Mouse (Mus musculus): ENCODE measurements around the gene Ica1. TPM values are rescaled to one million over a fixed set of nuclear protein-coding genes. Genes with fewer than 3 reads are reported as not detected.

Ica1 gene
- polyA plus RNA-seq, 2 experiments = 1.9 to 5.5 TPM

- ATAC-seq (ENCODE audit: insufficient read depth) (no peak), DNase-seq (ENCODE audit: low read depth in 3 of 3, low spot score in 3 of 3) (no peak)
- Histone ChIP-seq H3K4me2 (ENCODE audit: low read depth) (no peak overlapping the region), H3K4me3 (ENCODE audit: insufficient read depth in 1 of 2, low read depth in 2 of 2, low read length in 2 of 2) (no peak overlapping the region), H3K27me3 (ENCODE audit: control insufficient read depth, insufficient read depth, low read length) (no peaks in the 10 kb centered on the region), H3K9me3 (ENCODE audit: control insufficient read depth, low read length) (no peaks in the 10 kb centered on the region), H3K27ac (no peak overlapping the region), H3K36me3 (replicated peaks; ENCODE audit: control insufficient read depth, insufficient read depth, low read depth) (no peaks in the 10 kb centered on the region), H3K9ac (replicated peaks) (no peak overlapping the region), H3K4me1 (replicated peaks; ENCODE audit: control insufficient read depth in 2 of 2, insufficient read depth in 2 of 2, low read length in 1 of 2) (peaks cover 9% of the 10 kb centered on the region in 2 experiments)
- TF ChIP-seq EP300 (IDR thresholded peaks at IDR 0.05; ENCODE audit: low read depth) (no peak), CTCF (IDR thresholded peaks at IDR 0.05; ENCODE audit: low read depth) (no peak)
- 73% methylated on average over 1 of the region's 1 CpGs for WGBS (ENCODE audit: insufficient replicate concordance)
These were observed 18.4 kb downstream of the Ica1 start for GRCm38 (mm10) chr6:8759901-8760300.

- Histone ChIP-seq H3K4me2 (ENCODE audit: low read depth) (peak overlapping the region; percentile 44), H3K4me3 (ENCODE audit: insufficient read depth in 1 of 2, low read depth in 2 of 2, low read length in 2 of 2) (no peak overlapping the region), H3K27me3 (ENCODE audit: control insufficient read depth, insufficient read depth, low read length) (no peaks in the 10 kb centered on the region), H3K27ac (no peak overlapping the region), H3K4me1 (replicated peaks; ENCODE audit: control insufficient read depth in 2 of 2, insufficient read depth in 2 of 2, low read length in 1 of 2) (peaks cover 13% of the 10 kb centered on the region in 2 experiments), H3K9ac (replicated peaks) (no peak overlapping the region), H3K9me3 (ENCODE audit: control insufficient read depth, low read length) (no peaks in the 10 kb centered on the region), H3K36me3 (replicated peaks; ENCODE audit: control insufficient read depth, insufficient read depth, low read depth) (no peaks in the 10 kb centered on the region)
- ATAC-seq (ENCODE audit: insufficient read depth) (peak; percentile 92), DNase-seq (ENCODE audit: low read depth in 3 of 3, low spot score in 3 of 3) (peak; percentile 56 to 65 (median 60))
- WGBS (ENCODE audit: insufficient replicate concordance) = 15% methylated on average over 8 of the region's 8 CpGs
- TF ChIP-seq EP300 (IDR thresholded peaks at IDR 0.05; ENCODE audit: low read depth) (peak; percentile 86), CTCF (IDR thresholded peaks at IDR 0.05; ENCODE audit: low read depth) (no peak)
These were observed 22.5 kb downstream of the Ica1 start for GRCm38 (mm10) chr6:8755760-8756276.

GRCm38 (mm10) chr6:8754486-8754885 is 23.8 kb downstream of the Ica1 start:
- no peak for DNase-seq (ENCODE audit: low read depth in 3 of 3, low spot score in 3 of 3)
- H3K27me3 ChIP-seq (ENCODE audit: control insufficient read depth, insufficient read depth, low read length) = no peaks in the 10 kb centered on the region
- 40% methylated on average over 5 of the region's 5 CpGs for WGBS (ENCODE audit: insufficient replicate concordance)
- H3K4me3 ChIP-seq (ENCODE audit: insufficient read depth in 1 of 2, low read depth in 2 of 2, low read length in 2 of 2) = no peak overlapping the region
- no peaks in the 10 kb centered on the region for H3K36me3 ChIP-seq (replicated peaks; ENCODE audit: control insufficient read depth, insufficient read depth, low read depth)
- peak overlapping the region; percentile 11; the same call in 1 of the 2 replicates for H3K4me2 ChIP-seq (ENCODE audit: low read depth)
- H3K9ac ChIP-seq (replicated peaks) = no peak overlapping the region; the same call in 1 of the 2 replicates
- H3K27ac ChIP-seq = no peak overlapping the region
- TF ChIP-seq CTCF (IDR thresholded peaks at IDR 0.05; ENCODE audit: low read depth) (no peak), EP300 (IDR thresholded peaks at IDR 0.05; ENCODE audit: low read depth) (peak; percentile 53)
- ATAC-seq (ENCODE audit: insufficient read depth) = peak; percentile 40; the same call in 1 of the 2 replicates
- no peaks in the 10 kb centered on the region for H3K9me3 ChIP-seq (ENCODE audit: control insufficient read depth, low read length)
- peaks cover 13% of the 10 kb centered on the region in 2 experiments for H3K4me1 ChIP-seq (replicated peaks; ENCODE audit: control insufficient read depth in 2 of 2, insufficient read depth in 2 of 2, low read length in 1 of 2)

GRCm38 (mm10) chr6:8753723-8754036 is 24.6 kb downstream of the Ica1 start:
- 77% methylated on average over 2 of the region's 2 CpGs for WGBS (ENCODE audit: insufficient replicate concordance)
- Histone ChIP-seq H3K4me2 (ENCODE audit: low read depth) (no peak overlapping the region), H3K4me1 (replicated peaks; ENCODE audit: control insufficient read depth in 2 of 2, insufficient read depth in 2 of 2, low read length in 1 of 2) (peaks cover 13% of the 10 kb centered on the region in 2 experiments), H3K9ac (replicated peaks) (no peak overlapping the region), H3K9me3 (ENCODE audit: control insufficient read depth, low read length) (no peaks in the 10 kb centered on the region), H3K27ac (no peak overlapping the region), H3K36me3 (replicated peaks; ENCODE audit: control insufficient read depth, insufficient read depth, low read depth) (no peaks in the 10 kb centered on the region), H3K27me3 (ENCODE audit: control insufficient read depth, insufficient read depth, low read length) (no peaks in the 10 kb centered on the region), H3K4me3 (ENCODE audit: insufficient read depth in 1 of 2, low read depth in 2 of 2, low read length in 2 of 2) (no peak overlapping the region)
- ATAC-seq (ENCODE audit: insufficient read depth) = no peak
- no peak for DNase-seq (ENCODE audit: low read depth in 3 of 3, low spot score in 3 of 3)
- TF ChIP-seq CTCF (IDR thresholded peaks at IDR 0.05; ENCODE audit: low read depth) = no peak
- TF ChIP-seq EP300 (IDR thresholded peaks at IDR 0.05; ENCODE audit: low read depth) = no peak

- no peak overlapping the region for H3K4me3 ChIP-seq (ENCODE audit: insufficient read depth in 1 of 2, low read depth in 2 of 2, low read length in 2 of 2)
- H3K9ac ChIP-seq (replicated peaks) = no peak overlapping the region
- H3K4me1 ChIP-seq (replicated peaks; ENCODE audit: control insufficient read depth in 2 of 2, insufficient read depth in 2 of 2, low read length in 1 of 2) = peaks cover 13% of the 10 kb centered on the region in 2 experiments
- no peaks in the 10 kb centered on the region for H3K36me3 ChIP-seq (replicated peaks; ENCODE audit: control insufficient read depth, insufficient read depth, low read depth)
- H3K27ac ChIP-seq = no peak overlapping the region; the same call in 1 of the 2 replicates
- no peak overlapping the region for H3K4me2 ChIP-seq (ENCODE audit: low read depth)
- no peak for DNase-seq (ENCODE audit: low read depth in 3 of 3, low spot score in 3 of 3)
- 72% methylated on average over 6 of the region's 6 CpGs for whole genome bisulfite sequencing (ENCODE audit: insufficient replicate concordance)
- TF ChIP-seq CTCF (IDR thresholded peaks at IDR 0.05; ENCODE audit: low read depth) (no peak), EP300 (IDR thresholded peaks at IDR 0.05; ENCODE audit: low read depth) (no peak)
- H3K9me3 ChIP-seq (ENCODE audit: control insufficient read depth, low read length) = no peaks in the 10 kb centered on the region
- H3K27me3 ChIP-seq (ENCODE audit: control insufficient read depth, insufficient read depth, low read length) = no peaks in the 10 kb centered on the region
- no peak for ATAC-seq (ENCODE audit: insufficient read depth)
These were observed 25.1 kb downstream of the Ica1 start for GRCm38 (mm10) chr6:8752984-8753722.

Data from liver, embryonic 14.5 days (tissue).